11 mouse cellular contexts compared by ENCODE assay signal in the genomic region with DNA sequence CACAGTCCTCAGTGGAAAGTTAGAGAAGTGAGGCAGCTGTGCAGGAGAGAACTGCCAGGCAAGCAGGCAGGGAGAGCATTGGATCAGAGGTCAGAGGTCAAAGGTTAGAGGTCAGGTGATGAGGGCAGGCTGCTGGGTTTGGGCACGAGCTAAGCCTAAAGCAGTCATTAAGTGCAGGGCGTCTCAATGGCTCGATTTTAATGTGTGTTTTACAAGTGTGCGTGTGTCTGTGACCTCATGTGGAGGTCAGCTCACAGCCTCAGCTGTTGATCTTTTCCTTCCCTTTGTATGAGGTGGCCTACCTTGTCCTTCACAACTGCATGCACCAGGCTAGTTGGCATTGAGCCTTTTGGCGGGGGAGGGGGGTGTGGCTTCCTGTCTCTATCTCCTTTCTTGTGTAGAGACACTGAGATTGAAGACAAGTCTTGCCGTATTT. TPM values are rescaled to one million over a fixed set of nuclear protein-coding genes. Genes with fewer than 3 reads are reported as not detected.
A peak's percentile ranks its signal among the peaks of the same experiment; 100 is the strongest.
DNase-seq lines count a peak whose midpoint lies in the region; ATAC-seq lines count a peak whose summit lies in the region.
"Had no signal": no experiment of that assay in that cellular context is flagged by ENCODE, and none has a peak within 500 bp of the region (broad histone marks: within the 10 kb centered on the region; RNA-seq: fewer than 3 reads in every experiment).

No protein-coding gene starts in this region.

- no peak for ATAC-seq in hindbrain, embryonic 16.5 days
- 0 out of 2 replicates have a peak, but pooled peaks have one; percentile 25 for ATAC-seq in common myeloid progenitor, adult 5-6 weeks (replicated peaks; ENCODE audit: low read depth, poor library complexity, severe bottlenecking)
- ATAC-seq in intestine, embryonic 16.5 days, result no peak
- ATAC-seq: forebrain, embryonic 14.5 days had no signal

- no peak overlapping the region for H3K27ac ChIP-seq in hindbrain, embryonic 10.5 days
- H3K27ac ChIP-seq in hindbrain, embryonic 16.5 days (ENCODE audit: low read depth, low read length), result no peak overlapping the region
- H3K27ac ChIP-seq in intestine, embryonic 16.5 days (ENCODE audit: low read length), result no peak overlapping the region

- WGBS in hindbrain, embryonic 10.5 days, result 16% methylated on average over 6 of the region's 6 CpGs
- WGBS in hindbrain, embryonic 16.5 days, result 25% methylated on average over 6 of the region's 6 CpGs
- 27% methylated on average over 6 of the region's 6 CpGs for WGBS in intestine, embryonic 16.5 days

- no peaks in the 10 kb centered on the region for H3K27me3 ChIP-seq in hindbrain, embryonic 10.5 days (ENCODE audit: insufficient read depth, poor library complexity, severe bottlenecking)
- no peaks in the 10 kb centered on the region for H3K27me3 ChIP-seq in hindbrain, embryonic 16.5 days (replicated peaks; ENCODE audit: control insufficient read depth, insufficient read depth, low read length)
- H3K27me3 ChIP-seq in intestine, embryonic 16.5 days (replicated peaks; ENCODE audit: control insufficient read depth, insufficient read depth, low read length), result no peaks in the 10 kb centered on the region
- H3K27me3 ChIP-seq: CH12.LX had no signal

- H3K4me3 ChIP-seq in hindbrain, embryonic 10.5 days, result no peak overlapping the region
- no peak overlapping the region for H3K4me3 ChIP-seq in hindbrain, embryonic 16.5 days (ENCODE audit: low read length)
- no peak overlapping the region for H3K4me3 ChIP-seq in intestine, embryonic 16.5 days (ENCODE audit: low read length)

- H3K9me3 ChIP-seq in hindbrain, embryonic 10.5 days, result 0 out of 2 replicates have a peak, but pooled peaks cover 6% of the 10 kb centered on the region
- no peaks in the 10 kb centered on the region for H3K9me3 ChIP-seq in hindbrain, embryonic 16.5 days (ENCODE audit: control insufficient read depth, low read length)
- 0 out of 2 replicates have a peak, but pooled peaks cover 3% of the 10 kb centered on the region for H3K9me3 ChIP-seq in intestine, embryonic 16.5 days (ENCODE audit: control insufficient read depth, low read length)

- peaks cover 9% of the 10 kb centered on the region; the same call in 1 of the 2 replicates for H3K4me1 ChIP-seq in hindbrain, embryonic 10.5 days (replicated peaks)
- H3K4me1 ChIP-seq in hindbrain, embryonic 16.5 days (ENCODE audit: control insufficient read depth, insufficient read depth, low read depth, low read length), result no peaks in the 10 kb centered on the region
- no peaks in the 10 kb centered on the region for H3K4me1 ChIP-seq in intestine, embryonic 16.5 days (ENCODE audit: control insufficient read depth, insufficient read depth, low read length)

- no peak overlapping the region for H3K9ac ChIP-seq in hindbrain, embryonic 16.5 days (ENCODE audit: low read depth, low read length)
- H3K9ac ChIP-seq in intestine, embryonic 16.5 days (ENCODE audit: low read depth, low read length), result no peak overlapping the region

- H3K4me2 ChIP-seq in hindbrain, embryonic 16.5 days (ENCODE audit: low read length), result no peak overlapping the region
- no peak overlapping the region for H3K4me2 ChIP-seq in intestine, embryonic 16.5 days (ENCODE audit: low read depth, low read length)

- no peaks in the 10 kb centered on the region for H3K36me3 ChIP-seq in hindbrain, embryonic 10.5 days
- H3K36me3 ChIP-seq in hindbrain, embryonic 16.5 days (ENCODE audit: control insufficient read depth, insufficient read depth, low read length), result no peaks in the 10 kb centered on the region
- no peaks in the 10 kb centered on the region for H3K36me3 ChIP-seq in intestine, embryonic 16.5 days (ENCODE audit: control insufficient read depth, insufficient read depth, low read length)

- DNase-seq in hindbrain, embryonic 10.5 days (ENCODE audit: low spot score), result peak; percentile 40
- peak; percentile 56 to 65 for DNase-seq in spleen, postnatal 36 days (ENCODE audit: low spot score in 2 of 2)
- DNase-seq in spleen, adult 12 weeks (ENCODE audit: low spot score), result no peak
- DNase-seq in thymus, postnatal 36 days, result peak; percentile 32 to 33
- no peak for DNase-seq in frontal cortex, postnatal 36 days (ENCODE audit: low spot score in 2 of 2)
- DNase-seq: cerebellum, postnatal 25 days had no signal

RNA-seq across cellular contexts. Expression of gene Card11, which starts 19.0 kb away (rescaled TPM):
- polyA plus RNA-seq in hindbrain, embryonic 10.5 days (2016; fragmentation: Nextera tagmentation; extraction: Ambion mirVana), result 0.05 and 0.17 TPM in 2 replicates
- polyA plus RNA-seq in hindbrain, embryonic 16.5 days (2015; fragmentation: Nextera tagmentation; extraction: Ambion mirVana), result 0.26 and 0.31 TPM in 2 replicates
- 1.4 and 1.8 TPM in 2 replicates for total RNA-seq in common myeloid progenitor, adult 5-6 weeks (2017)
- polyA plus RNA-seq in intestine, embryonic 16.5 days (2015; fragmentation: Nextera tagmentation; extraction: Ambion mirVana), result 0.53 and 0.84 TPM in 2 replicates
- polyA plus RNA-seq: forebrain, embryonic 14.5 days had no signal

Comparison
In these comparisons a context has a peak if more than half of its experiments do, and no peak if none do; other contexts are left out.
1. DNase-seq: peak in hindbrain, embryonic 10.5 days (single experiment), spleen, postnatal 36 days (2 of 2) and thymus, postnatal 36 days (2 of 2); none in spleen, adult 12 weeks (single experiment) and frontal cortex, postnatal 36 days (0 of 2).